ENCODE assay signal across 9 mouse cellular contexts in the genomic region with DNA sequence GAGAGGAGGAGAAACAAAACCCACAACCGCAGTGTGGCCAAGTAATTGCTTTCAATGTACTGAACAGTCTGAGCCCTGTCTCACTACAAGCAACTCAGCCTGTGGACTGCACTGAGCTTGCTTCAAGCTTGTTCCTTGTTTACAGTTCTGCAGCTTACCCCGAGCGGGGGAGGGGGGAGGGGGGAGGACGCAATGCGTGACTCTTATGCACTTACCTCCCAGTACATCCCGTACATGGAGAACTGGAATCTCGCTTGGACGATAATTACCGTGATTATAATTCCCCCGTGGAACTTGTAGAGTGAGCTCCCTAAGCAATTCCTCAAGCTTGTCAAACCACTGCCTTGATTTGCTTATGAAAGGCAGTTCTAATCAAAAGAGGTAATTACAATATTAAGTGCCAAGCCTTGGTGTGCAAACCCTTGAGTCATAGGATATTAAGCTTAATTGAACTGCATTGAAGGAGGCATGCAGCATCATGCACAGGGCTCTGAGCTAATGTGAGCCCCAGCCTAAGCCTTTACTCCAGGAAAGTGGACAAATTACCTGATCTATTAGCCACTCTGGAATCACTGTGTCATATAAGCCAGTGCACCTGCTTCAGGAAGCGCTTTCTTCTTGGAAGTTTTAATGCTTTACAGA.
A peak's percentile ranks its signal among the peaks of the same experiment; 100 is the strongest.
DNase-seq lines count a peak whose midpoint lies in the region; ATAC-seq lines count a peak whose summit lies in the region.
"Had no signal": no experiment of that assay in that cellular context is flagged by ENCODE, and none has a peak within 500 bp of the region (broad histone marks: within the 10 kb centered on the region; RNA-seq: fewer than 3 reads in every experiment).

No protein-coding gene starts in this region.

- no peaks in the 10 kb centered on the region for H3K36me3 ChIP-seq in limb, embryonic 12.5 days
- H3K36me3 ChIP-seq in limb, embryonic 10.5 days = no peaks in the 10 kb centered on the region
- no peaks in the 10 kb centered on the region for H3K36me3 ChIP-seq in forebrain, embryonic 16.5 days (ENCODE audit: control insufficient read depth, insufficient read depth)

- H3K4me3 ChIP-seq in limb, embryonic 12.5 days (replicated peaks) = no peak overlapping the region
- H3K4me3 ChIP-seq in limb, embryonic 10.5 days = no peak overlapping the region
- H3K4me3 ChIP-seq in forebrain, embryonic 16.5 days (replicated peaks; ENCODE audit: low read length) = peak overlapping the region; percentile 22

- H3K9ac ChIP-seq in limb, embryonic 12.5 days (replicated peaks) = no peak overlapping the region
- H3K9ac ChIP-seq in forebrain, embryonic 16.5 days (replicated peaks; ENCODE audit: low read depth, low read length) = peak overlapping the region; percentile 35
- H3K9ac ChIP-seq: liver, embryonic 14.5 days had no signal

- 57% methylated on average over 11 of the region's 11 CpGs for WGBS in limb, embryonic 12.5 days
- WGBS in limb, embryonic 10.5 days = 70% methylated on average over 11 of the region's 11 CpGs
- 4% methylated on average over 11 of the region's 11 CpGs for WGBS in forebrain, embryonic 16.5 days

- ATAC-seq in limb, embryonic 12.5 days (ENCODE audit: insufficient number of reproducible peaks, insufficient read depth, low FRiP score, low TSS enrichment, low read depth) = peak; percentile 56
- peak; percentile 94 for ATAC-seq in forebrain, embryonic 16.5 days
- no peak for ATAC-seq in inflammation-experienced regulatory T-cells, adult 6 months

- no peak overlapping the region for H3K4me2 ChIP-seq in limb, embryonic 12.5 days
- peak overlapping the region; percentile 46 for H3K4me2 ChIP-seq in forebrain, embryonic 16.5 days (ENCODE audit: low read length)

- no peaks in the 10 kb centered on the region for H3K27me3 ChIP-seq in limb, embryonic 12.5 days
- no peaks in the 10 kb centered on the region for H3K27me3 ChIP-seq in limb, embryonic 10.5 days (ENCODE audit: low read depth, poor library complexity, severe bottlenecking)
- no peaks in the 10 kb centered on the region for H3K27me3 ChIP-seq in forebrain, embryonic 16.5 days (replicated peaks; ENCODE audit: control insufficient read depth, insufficient read depth, low read length)

- peaks cover 11% of the 10 kb centered on the region; the same call in 1 of the 2 replicates for H3K4me1 ChIP-seq in limb, embryonic 12.5 days (replicated peaks)
- H3K4me1 ChIP-seq in limb, embryonic 10.5 days = peaks cover 8% of the 10 kb centered on the region; the same call in 1 of the 2 replicates
- peaks cover 13% of the 10 kb centered on the region for H3K4me1 ChIP-seq in forebrain, embryonic 16.5 days (replicated peaks; ENCODE audit: control insufficient read depth, insufficient read depth, low read length)

- intact Hi-C loops in left cerebral cortex, postnatal 25 days (cut with DNase I) = no loop called here

- DNase-seq in limb, embryonic 10.5 days (ENCODE audit: low spot score) = no peak
- DNase-seq in left cerebral cortex, postnatal 25 days (ENCODE audit: low spot score in 2 of 2) = peak; percentile 13 to 17
- peak; percentile 37 for DNase-seq in right cerebral cortex, postnatal 4 days
- no peak for DNase-seq in ovary, postnatal 10 days (ENCODE audit: low spot score)
- DNase-seq in cerebellum, adult 18-20 months = no peak

- no peaks in the 10 kb centered on the region for H3K9me3 ChIP-seq in limb, embryonic 12.5 days
- no peaks in the 10 kb centered on the region for H3K9me3 ChIP-seq in limb, embryonic 10.5 days (replicated peaks)
- no peaks in the 10 kb centered on the region for H3K9me3 ChIP-seq in forebrain, embryonic 16.5 days (ENCODE audit: control insufficient read depth, low read length)

- H3K27ac ChIP-seq in limb, embryonic 12.5 days = peak overlapping the region; percentile 17; the same call in 1 of the 2 replicates
- no peak overlapping the region for H3K27ac ChIP-seq in limb, embryonic 10.5 days
- H3K27ac ChIP-seq in forebrain, embryonic 16.5 days (ENCODE audit: low read length) = no peak overlapping the region
- H3K27ac ChIP-seq: liver, embryonic 14.5 days had no signal

Comparison
In these comparisons a context has a peak if more than half of its experiments do, and no peak if none do; other contexts are left out.
1. DNase-seq: peak in left cerebral cortex, postnatal 25 days (2 of 2) and right cerebral cortex, postnatal 4 days (single experiment); none in limb, embryonic 10.5 days (single experiment), ovary, postnatal 10 days (single experiment) and cerebellum, adult 18-20 months (0 of 2).